ENCODE assay signal across 10 mouse cellular contexts in the genomic region with DNA sequence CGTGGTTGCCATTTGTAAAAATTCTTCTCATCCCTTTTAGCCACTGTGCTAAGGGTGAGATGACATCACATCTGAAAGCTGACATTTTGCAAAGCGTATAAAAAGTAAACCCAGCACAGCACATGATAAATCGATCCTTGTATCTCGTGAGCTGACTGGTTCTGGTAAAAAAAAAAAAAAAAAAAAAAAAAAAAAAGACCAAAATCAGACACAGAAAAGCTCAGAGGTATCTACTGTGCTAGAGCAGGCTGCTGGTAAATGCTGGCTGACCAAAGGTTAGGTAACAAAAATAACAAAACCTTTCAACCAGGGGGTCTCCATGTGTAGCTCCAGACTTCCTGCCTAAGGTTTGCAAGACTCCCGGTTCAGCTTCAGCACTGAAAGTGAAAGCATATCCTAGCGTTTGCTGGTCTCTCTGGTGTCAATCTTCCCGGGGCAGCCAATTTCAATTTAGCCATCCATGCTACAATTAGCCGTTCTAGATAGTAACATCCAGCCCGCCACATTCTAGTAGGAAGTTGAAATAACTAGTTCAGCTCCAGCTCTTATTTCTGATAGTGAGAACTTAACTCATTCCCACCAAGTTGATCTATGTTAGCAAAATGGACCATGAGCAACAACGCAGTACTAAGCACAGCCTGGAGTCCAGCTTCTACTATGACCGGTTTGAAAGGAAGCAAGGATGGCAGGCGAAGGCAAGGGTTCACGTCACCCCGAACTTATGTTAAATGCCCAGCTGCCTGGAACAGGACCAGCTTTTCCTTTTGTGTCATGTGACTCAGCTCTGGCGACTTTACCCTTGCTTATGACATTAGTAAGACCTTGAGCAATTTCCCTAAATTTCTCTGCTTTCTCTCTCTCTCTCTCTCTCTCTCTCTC. TPM values are rescaled to one million over a fixed set of nuclear protein-coding genes. Genes with fewer than 3 reads are reported as not detected.
DNase-seq lines count a peak whose midpoint lies in the region; ATAC-seq and TF ChIP-seq lines count a peak whose summit lies in the region.
"Had no signal": no experiment of that assay in that cellular context is flagged by ENCODE, and none has a peak within 500 bp of the region (broad histone marks: within the 10 kb centered on the region; RNA-seq: fewer than 3 reads in every experiment).

No protein-coding gene starts in this region.

- TF ChIP-seq POLR2A in small intestine, adult 2 months (IDR thresholded peaks at IDR 0.05; ENCODE audit: low read depth, low read length) = no peak

- ATAC-seq in embryonic facial prominence, embryonic 13.5 days (ENCODE audit: insufficient number of reproducible peaks, insufficient read depth, low FRiP score, low TSS enrichment, low read depth) = no peak
- ATAC-seq in midbrain, embryonic 14.5 days (ENCODE audit: low FRiP score, low TSS enrichment) = no peak
- ATAC-seq in inflammation-experienced regulatory T-cells, adult 6 months = peak; percentile 50
- no peak for ATAC-seq in cerebellum, adult (ENCODE audit: insufficient number of reproducible peaks, low FRiP score, low TSS enrichment)

- H3K36me3 ChIP-seq in embryonic facial prominence, embryonic 13.5 days = no peaks in the 10 kb centered on the region
- H3K36me3 ChIP-seq in embryonic facial prominence, embryonic 10.5 days (replicated peaks) = no peaks in the 10 kb centered on the region
- no peaks in the 10 kb centered on the region for H3K36me3 ChIP-seq in midbrain, embryonic 14.5 days (ENCODE audit: control insufficient read depth, insufficient read depth, low read length)
- H3K36me3 ChIP-seq in midbrain, embryonic 10.5 days = no peaks in the 10 kb centered on the region
- no peaks in the 10 kb centered on the region for H3K36me3 ChIP-seq in small intestine, adult 2 months (ENCODE audit: control insufficient read depth, insufficient read depth, low read length)
- H3K36me3 ChIP-seq: embryonic facial prominence, embryonic 15.5 days; limb, embryonic 10.5 days had no signal

- H3K9me3 ChIP-seq in embryonic facial prominence, embryonic 13.5 days = no peaks in the 10 kb centered on the region
- no peaks in the 10 kb centered on the region for H3K9me3 ChIP-seq in embryonic facial prominence, embryonic 10.5 days
- H3K9me3 ChIP-seq in midbrain, embryonic 14.5 days (ENCODE audit: control insufficient read depth, low read length) = no peaks in the 10 kb centered on the region
- H3K9me3 ChIP-seq in midbrain, embryonic 10.5 days (replicated peaks) = no peaks in the 10 kb centered on the region
- H3K9me3 ChIP-seq: embryonic facial prominence, embryonic 15.5 days; limb, embryonic 10.5 days had no signal

- TF ChIP-seq CTCF in small intestine, adult 2 months (IDR thresholded peaks at IDR 0.05; ENCODE audit: extremely low read depth, insufficient read length, insufficient replicate concordance, low read depth, low read length) = no peak

- DNase-seq in embryonic facial prominence, embryonic 10.5 days (ENCODE audit: low spot score) = no peak
- DNase-seq in midbrain, embryonic 14.5 days = peak; percentile 12
- DNase-seq in midbrain, embryonic 10.5 days (ENCODE audit: low spot score) = no peak
- DNase-seq in layer of hippocampus, postnatal 25 days (ENCODE audit: extremely low spot score in 1 of 2, low spot score in 1 of 2) = no peak

- 0 out of 2 replicates have a peak, but pooled peaks cover 4% of the 10 kb centered on the region for H3K4me1 ChIP-seq in embryonic facial prominence, embryonic 13.5 days
- 0 out of 2 replicates have a peak, but pooled peaks cover 6% of the 10 kb centered on the region for H3K4me1 ChIP-seq in embryonic facial prominence, embryonic 10.5 days
- H3K4me1 ChIP-seq in midbrain, embryonic 14.5 days (ENCODE audit: control insufficient read depth, insufficient read depth, low read length) = no peaks in the 10 kb centered on the region
- 0 out of 2 replicates have a peak, but pooled peaks cover 3% of the 10 kb centered on the region for H3K4me1 ChIP-seq in midbrain, embryonic 10.5 days
- no peaks in the 10 kb centered on the region for H3K4me1 ChIP-seq in small intestine, adult 2 months (ENCODE audit: control insufficient read depth, insufficient read depth, insufficient read length, low read length)
- H3K4me1 ChIP-seq: embryonic facial prominence, embryonic 15.5 days; limb, embryonic 10.5 days had no signal

- H3K27me3 ChIP-seq in embryonic facial prominence, embryonic 13.5 days = no peaks in the 10 kb centered on the region
- H3K27me3 ChIP-seq in embryonic facial prominence, embryonic 10.5 days (replicated peaks; ENCODE audit: low read depth, poor library complexity, severe bottlenecking) = no peaks in the 10 kb centered on the region
- no peaks in the 10 kb centered on the region for H3K27me3 ChIP-seq in midbrain, embryonic 14.5 days (ENCODE audit: control insufficient read depth, insufficient read depth, low read length)
- H3K27me3 ChIP-seq in midbrain, embryonic 10.5 days (ENCODE audit: low read depth, poor library complexity, severe bottlenecking) = no peaks in the 10 kb centered on the region
- H3K27me3 ChIP-seq in small intestine, adult 2 months (ENCODE audit: control insufficient read depth, insufficient read depth, low read length) = no peaks in the 10 kb centered on the region
- H3K27me3 ChIP-seq: embryonic facial prominence, embryonic 15.5 days had no signal

- H3K9ac ChIP-seq in embryonic facial prominence, embryonic 13.5 days = no peak overlapping the region
- H3K9ac ChIP-seq in midbrain, embryonic 14.5 days (replicated peaks; ENCODE audit: low read length) = no peak overlapping the region
- H3K9ac ChIP-seq: embryonic facial prominence, embryonic 15.5 days had no signal

- H3K4me2 ChIP-seq in embryonic facial prominence, embryonic 13.5 days = peak overlapping the region; percentile 3; the same call in 1 of the 2 replicates
- H3K4me2 ChIP-seq in midbrain, embryonic 14.5 days (ENCODE audit: low read length) = no peak overlapping the region
- H3K4me2 ChIP-seq: embryonic facial prominence, embryonic 15.5 days had no signal

- no peak overlapping the region for H3K4me3 ChIP-seq in embryonic facial prominence, embryonic 13.5 days
- no peak overlapping the region for H3K4me3 ChIP-seq in embryonic facial prominence, embryonic 10.5 days
- no peak overlapping the region for H3K4me3 ChIP-seq in midbrain, embryonic 14.5 days (replicated peaks; ENCODE audit: low read depth, low read length)
- no peak overlapping the region for H3K4me3 ChIP-seq in midbrain, embryonic 10.5 days
- H3K4me3 ChIP-seq in small intestine, adult 2 months (ENCODE audit: low read depth, low read length) = peak overlapping the region; percentile 28
- H3K4me3 ChIP-seq: embryonic facial prominence, embryonic 15.5 days; limb, embryonic 10.5 days had no signal

- 64% methylated on average over 15 of the region's 15 CpGs for WGBS in embryonic facial prominence, embryonic 13.5 days
- 67% methylated on average over 15 of the region's 15 CpGs for WGBS in embryonic facial prominence, embryonic 10.5 days
- WGBS in midbrain, embryonic 14.5 days = 67% methylated on average over 15 of the region's 15 CpGs
- 71% methylated on average over 15 of the region's 15 CpGs for WGBS in midbrain, embryonic 10.5 days
- WGBS in small intestine, adult 2 months = 25% methylated on average over 15 of the region's 15 CpGs

- H3K27ac ChIP-seq in embryonic facial prominence, embryonic 13.5 days = no peak overlapping the region
- H3K27ac ChIP-seq in embryonic facial prominence, embryonic 10.5 days (replicated peaks) = no peak overlapping the region
- no peak overlapping the region for H3K27ac ChIP-seq in midbrain, embryonic 14.5 days (replicated peaks; ENCODE audit: low read depth, low read length)
- H3K27ac ChIP-seq in midbrain, embryonic 10.5 days (replicated peaks) = no peak overlapping the region
- no peak overlapping the region for H3K27ac ChIP-seq in small intestine, adult 2 months (ENCODE audit: insufficient read depth, low read depth, low read length)
- H3K27ac ChIP-seq: embryonic facial prominence, embryonic 15.5 days; limb, embryonic 10.5 days had no signal

RNA-seq across cellular contexts. Expression of gene Cit, which starts 45.8 kb away (rescaled TPM):
- polyA plus RNA-seq in embryonic facial prominence, embryonic 13.5 days (2015; fragmentation: Nextera tagmentation; extraction: Ambion mirVana) = 31.6 and 35.9 TPM in 2 replicates
- polyA plus RNA-seq in embryonic facial prominence, embryonic 10.5 days (2016; fragmentation: Nextera tagmentation; extraction: Ambion mirVana) = 41.3 and 44.0 TPM in 2 replicates
- 17.0 and 19.1 TPM in 2 replicates for polyA plus RNA-seq in midbrain, embryonic 14.5 days (2014; fragmentation: Nextera tagmentation; extraction: Ambion mirVana)
- 45.5 and 47.2 TPM in 2 replicates for polyA plus RNA-seq in midbrain, embryonic 10.5 days (2016; fragmentation: Nextera tagmentation; extraction: Ambion mirVana)
- polyA plus RNA-seq in inflammation-experienced regulatory T-cells, adult 6 months (2017; shearing (Covaris generic)) = 10 to 100 TPM in 1 of 3 experiments, 1 to 10 TPM in 2; 2.9 to 27.5 (median 4.1) TPM
- 2.0 and 2.8 TPM in 2 replicates for polyA plus RNA-seq in small intestine, adult 2 months (2012; rRNA removed)
- total RNA-seq in layer of hippocampus, postnatal 25 days (2021) = 10 to 100 TPM; 55.9 to 66.8 TPM
